Mouse (Mus musculus) hindbrain, embryonic 12.5 days (tissue): ENCODE data around the gene Dnaja3. TPM values are rescaled to one million over a fixed set of nuclear protein-coding genes. Genes with fewer than 3 reads are reported as not detected.

Source experiments
- ATAC-seq: fragments of 200-750 bp; cut with Nextera tagmentation; 2 replicates; pipeline ENCODE4 v1.8.0; 2017; ENCODE audit warnings: moderate TSS enrichment; ENCODE audit not compliant: low FRiP score
- H3K27ac ChIP-seq: fragments of 300-500 bp; sonication (generic); 2 replicates; pipeline ENCODE4 v1.5.1; 2016; ENCODE audit warnings: mild to moderate bottlenecking
- H3K27me3 ChIP-seq: fragments of 300-500 bp; sonication (generic); 2 replicates; pipeline ENCODE4 v1.6.1; 2016; ENCODE audit warnings: mild to moderate bottlenecking
- H3K36me3 ChIP-seq: fragments of 300-500 bp; sonication (generic); 2 replicates; pipeline ENCODE4 v1.6.1; 2016; ENCODE audit warnings: mild to moderate bottlenecking
- H3K4me1 ChIP-seq: fragments of 300-500 bp; sonication (generic); 2 replicates; pipeline ENCODE4 v1.6.1; 2016
- H3K4me2 ChIP-seq: fragments of 300-500 bp; sonication (generic); replicated peaks from 2 replicates; pipeline ENCODE4 v1.6.1; 2016; ENCODE audit warnings: mild to moderate bottlenecking
- H3K4me3 ChIP-seq: fragments of 300-500 bp; sonication (generic); 2 replicates; pipeline ENCODE4 v1.5.1; 2016; ENCODE audit warnings: mild to moderate bottlenecking
- H3K9ac ChIP-seq: fragments of 300-500 bp; sonication (generic); 2 replicates; pipeline ENCODE4 v1.6.1; 2016; ENCODE audit warnings: mild to moderate bottlenecking, moderate library complexity
- H3K9me3 ChIP-seq: fragments of 300-500 bp; sonication (generic); replicated peaks from 2 replicates; pipeline ENCODE4 v1.6.1; 2016; ENCODE audit warnings: mild to moderate bottlenecking
- WGBS: fragments of 180-500 bp; shearing (Covaris S2); methylation state at CpG from one replicate; pipeline ENCODE4 v1.1.7; 2016; 5-methylcytosine and 5-hydroxymethylcytosine counted together
- polyA plus RNA-seq: library from polyadenylated mRNA; unstranded; fragments of >200 nt; fragmentation: Nextera tagmentation; extraction: Ambion mirVana; gene quantifications from 2 replicates; pipeline ENCODE4 v1.2.1, GENCODE M21; 2016

The Dnaja3 gene
- polyA plus RNA-seq, 1 experiment from 2014 or later: 56.2 TPM

- H3K27me3 ChIP-seq: no peaks in the 10 kb centered on the region
- H3K9ac ChIP-seq: no peak overlapping the region
- no peaks in the 10 kb centered on the region for H3K9me3 ChIP-seq
- ATAC-seq: no peak
- peaks cover 45% of the 10 kb centered on the region for H3K4me1 ChIP-seq
- H3K4me2 ChIP-seq: no peak overlapping the region
- H3K36me3 ChIP-seq: peaks cover 41% of the 10 kb centered on the region
- no peak overlapping the region for H3K4me3 ChIP-seq
- no peak overlapping the region for H3K27ac ChIP-seq
- WGBS: 88% methylated on average over 19 of the region's 19 CpGs
These were observed 31.2 kb upstream of the Dnaja3 start for GRCm38 (mm10) chr16:4608532-4609059.

DNA sequence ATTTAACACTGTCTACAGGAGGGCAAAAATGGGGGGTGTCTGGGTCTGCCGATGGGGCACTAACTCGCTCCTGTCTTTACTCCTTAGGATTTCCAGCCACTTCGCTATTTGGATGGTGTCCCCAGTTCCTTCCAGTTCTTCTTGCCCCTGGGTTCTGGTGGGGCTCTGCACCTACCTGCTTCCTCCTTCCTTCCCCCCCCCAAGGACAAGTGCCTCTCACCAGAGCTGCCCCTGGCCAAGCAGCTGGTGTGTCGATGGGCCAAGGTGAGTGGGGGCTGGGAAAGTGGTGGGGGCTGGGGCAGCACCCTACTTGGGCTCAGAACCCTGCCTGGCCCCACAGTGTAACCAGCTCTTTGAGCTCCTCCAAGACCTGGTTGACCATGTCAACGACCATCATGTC is 28.6 kb upstream of the Dnaja3 start:
- H3K9ac ChIP-seq: no peak overlapping the region
- ATAC-seq: no peak
- no peak overlapping the region for H3K4me3 ChIP-seq
- peaks cover 67% of the 10 kb centered on the region for H3K36me3 ChIP-seq
- 88% methylated on average over 5 of the region's 5 CpGs for WGBS
- no peaks in the 10 kb centered on the region for H3K27me3 ChIP-seq
- no peak overlapping the region for H3K4me2 ChIP-seq
- peaks cover 19% of the 10 kb centered on the region for H3K4me1 ChIP-seq
- H3K9me3 ChIP-seq: no peaks in the 10 kb centered on the region
- H3K27ac ChIP-seq: no peak overlapping the region

DNA sequence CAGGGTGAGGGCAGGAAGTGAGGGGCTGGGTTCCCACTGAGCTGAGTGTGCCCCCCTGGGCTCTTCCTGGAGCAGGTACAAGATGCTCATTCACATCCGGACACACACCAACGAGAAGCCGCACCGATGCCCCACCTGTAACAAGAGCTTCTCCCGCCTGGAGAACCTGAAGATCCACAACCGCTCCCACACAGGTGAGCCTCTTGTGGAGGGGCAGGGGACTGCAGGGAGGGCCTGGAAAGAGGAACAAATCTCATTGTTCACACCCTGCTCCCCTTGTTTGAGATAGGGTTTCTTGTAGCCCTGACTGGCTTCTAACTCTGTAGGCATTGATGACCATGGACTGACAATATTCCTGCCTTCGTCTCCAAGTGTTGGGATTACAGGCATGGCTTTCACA is 28.1 kb upstream of the Dnaja3 start:
- 96% methylated on average over 7 of the region's 7 CpGs for WGBS
- Histone ChIP-seq H3K9ac (no peak overlapping the region), H3K9me3 (no peaks in the 10 kb centered on the region), H3K4me3 (no peak overlapping the region), H3K27ac (no peak overlapping the region), H3K4me1 (peaks cover 15% of the 10 kb centered on the region), H3K36me3 (peaks cover 70% of the 10 kb centered on the region), H3K27me3 (no peaks in the 10 kb centered on the region), H3K4me2 (no peak overlapping the region)
- ATAC-seq: no peak

GRCm38 (mm10) chr16:4613736-4614135 is 26.1 kb upstream of the Dnaja3 start:
- Histone ChIP-seq H3K27ac (no peak overlapping the region), H3K4me2 (no peak overlapping the region), H3K27me3 (no peaks in the 10 kb centered on the region), H3K4me3 (no peak overlapping the region), H3K4me1 (no peaks in the 10 kb centered on the region), H3K9me3 (no peaks in the 10 kb centered on the region), H3K9ac (no peak overlapping the region), H3K36me3 (peaks cover 86% of the 10 kb centered on the region)
- no peak for ATAC-seq
- 93% methylated on average over 9 of the region's 9 CpGs for WGBS

GRCm38 (mm10) chr16:4614639-4615038 is 25.1 kb upstream of the Dnaja3 start:
- Histone ChIP-seq H3K36me3 (peaks cover 85% of the 10 kb centered on the region), H3K4me2 (no peak overlapping the region), H3K9me3 (no peaks in the 10 kb centered on the region), H3K27me3 (no peaks in the 10 kb centered on the region), H3K4me1 (no peaks in the 10 kb centered on the region), H3K27ac (no peak overlapping the region), H3K9ac (no peak overlapping the region), H3K4me3 (no peak overlapping the region)
- 92% methylated on average over 3 of the region's 3 CpGs for WGBS
- no peak for ATAC-seq

DNA sequence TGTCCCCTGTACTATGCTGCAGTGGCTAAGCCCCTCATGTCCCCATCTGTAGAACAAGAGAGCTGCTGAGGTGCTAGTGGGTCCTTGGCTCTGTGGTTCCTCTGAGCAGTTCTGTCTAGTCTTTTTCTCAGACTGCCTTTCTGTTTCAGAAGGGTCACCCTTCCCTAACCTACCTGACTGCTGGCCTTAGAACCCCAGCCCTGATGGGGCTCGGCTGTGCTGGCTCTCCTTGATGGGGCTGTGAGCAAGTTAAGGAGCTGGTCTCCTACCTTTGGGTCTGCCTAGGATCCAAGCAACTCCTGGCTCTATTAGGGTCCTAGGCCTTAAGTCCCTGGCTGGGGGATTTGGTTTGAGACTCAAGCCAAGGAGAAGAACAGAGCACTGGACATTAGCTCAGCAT is 24.5 kb upstream of the Dnaja3 start:
- Histone ChIP-seq H3K27ac (no peak overlapping the region), H3K9ac (no peak overlapping the region), H3K4me2 (no peak overlapping the region), H3K9me3 (no peaks in the 10 kb centered on the region), H3K4me3 (no peak overlapping the region), H3K4me1 (no peaks in the 10 kb centered on the region), H3K36me3 (peaks cover 78% of the 10 kb centered on the region), H3K27me3 (no peaks in the 10 kb centered on the region)
- 92% methylated on average over 1 of the region's 1 CpGs for WGBS
- ATAC-seq: no peak

GRCm38 (mm10) chr16:4616829-4617228 is 23.0 kb upstream of the Dnaja3 start:
- H3K36me3 ChIP-seq: peaks cover 65% of the 10 kb centered on the region
- whole genome bisulfite sequencing: 92% methylated on average over 4 of the region's 4 CpGs
- H3K4me1 ChIP-seq: peaks cover 4% of the 10 kb centered on the region; the same call in 1 of the 2 replicates

GRCm38 (mm10) chr16:4624074-4624473 is 15.7 kb upstream of the Dnaja3 start:
- peak overlapping the region; percentile 75 for H3K4me3 ChIP-seq
- H3K36me3 ChIP-seq: peaks cover 11% of the 10 kb centered on the region
- no peak for ATAC-seq
- no peaks in the 10 kb centered on the region for H3K9me3 ChIP-seq
- peaks cover 21% of the 10 kb centered on the region for H3K4me1 ChIP-seq
- no peaks in the 10 kb centered on the region for H3K27me3 ChIP-seq
- 20% methylated on average over 9 of the region's 9 CpGs for WGBS
- peak overlapping the region; percentile 80 for H3K9ac ChIP-seq
- H3K27ac ChIP-seq: peak overlapping the region; percentile 86
- peak overlapping the region; percentile 63 for H3K4me2 ChIP-seq

More at GRCm38 (mm10) chr16:4616829-4617228, 23.0 kb upstream of the Dnaja3 start:
- Histone ChIP-seq H3K9ac (no peak overlapping the region), H3K9me3 (no peaks in the 10 kb centered on the region), H3K4me3 (no peak overlapping the region), H3K27ac (no peak overlapping the region), H3K4me2 (no peak overlapping the region), H3K27me3 (no peaks in the 10 kb centered on the region)
- no peak for ATAC-seq

DNA sequence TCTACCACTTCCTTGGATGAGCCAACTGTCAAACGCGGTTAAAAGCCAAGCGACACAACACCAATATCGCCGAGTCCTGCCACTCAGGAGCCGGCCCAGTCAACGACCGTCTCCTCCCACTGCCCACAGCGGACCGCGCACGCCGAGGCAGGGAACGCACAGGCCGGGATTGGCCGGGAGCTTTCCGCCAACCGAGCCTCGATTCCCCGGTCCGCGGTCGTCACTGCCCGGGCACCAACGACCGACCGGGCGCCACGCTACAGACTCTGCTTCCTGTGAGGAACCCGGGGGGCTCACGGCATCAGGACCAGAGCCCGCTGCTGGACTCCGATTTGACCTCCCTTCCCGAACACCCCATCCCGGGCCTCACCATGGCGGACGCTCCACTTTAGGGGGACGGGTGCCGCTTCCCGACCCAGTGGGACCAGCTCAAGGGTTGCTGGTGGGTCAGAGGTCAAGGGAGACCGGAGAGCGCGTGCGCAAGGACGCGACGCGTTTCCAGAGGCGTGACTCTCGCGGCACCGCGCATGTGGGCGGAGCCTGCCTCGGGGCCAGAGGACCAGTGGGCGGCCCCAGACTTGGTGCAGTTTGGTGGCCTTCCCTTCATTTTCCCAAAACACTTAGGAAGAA is 15.2 kb upstream of the Dnaja3 start, which contains the start of gene Pam16:
Gene Pam16 (minus strand): TSS at position 508 of the 630 bp plus-strand sequence.
- WGBS: under 1% methylated on average over 56 of the region's 56 CpGs

GRCm38 (mm10) chr16:4627105-4627504 is 12.7 kb upstream of the Dnaja3 start:
- no peak for ATAC-seq
- H3K9ac ChIP-seq: no peak overlapping the region
- H3K4me3 ChIP-seq: no peak overlapping the region
- 91% methylated on average over 6 of the region's 6 CpGs for WGBS
- H3K27ac ChIP-seq: no peak overlapping the region
- no peaks in the 10 kb centered on the region for H3K9me3 ChIP-seq
- H3K4me1 ChIP-seq: peaks cover 15% of the 10 kb centered on the region
- no peaks in the 10 kb centered on the region for H3K27me3 ChIP-seq
- H3K36me3 ChIP-seq: peaks cover 14% of the 10 kb centered on the region
- H3K4me2 ChIP-seq: no peak overlapping the region

More for the DNA sequence above, 15.2 kb upstream of the Dnaja3 start, which contains the start of gene Pam16:
- peak within 1 kb of the TSS; percentile 86 for H3K27ac ChIP-seq
- peak within 1 kb of the TSS; percentile 80 for H3K9ac ChIP-seq
- peaks cover 21% of the 10 kb centered on the region for H3K4me1 ChIP-seq
- H3K9me3 ChIP-seq: no peaks in the 10 kb centered on the region
- H3K36me3 ChIP-seq: peaks cover 11% of the 10 kb centered on the region
- peak within 1 kb of the TSS; percentile 75 for H3K4me3 ChIP-seq
- no peaks in the 10 kb centered on the region for H3K27me3 ChIP-seq
- peak; percentile 88 for ATAC-seq
- H3K4me2 ChIP-seq: peak within 1 kb of the TSS; percentile 63

GRCm38 (mm10) chr16:4628898-4629419 is 10.8 kb upstream of the Dnaja3 start:
- Histone ChIP-seq H3K36me3 (peaks cover 21% of the 10 kb centered on the region), H3K9ac (no peak overlapping the region), H3K27ac (no peak overlapping the region), H3K4me1 (peaks cover 2% of the 10 kb centered on the region), H3K9me3 (no peaks in the 10 kb centered on the region), H3K27me3 (no peaks in the 10 kb centered on the region), H3K4me3 (no peak overlapping the region), H3K4me2 (no peak overlapping the region)
- no peak for ATAC-seq
- WGBS: 92% methylated on average over 9 of the region's 9 CpGs

DNA sequence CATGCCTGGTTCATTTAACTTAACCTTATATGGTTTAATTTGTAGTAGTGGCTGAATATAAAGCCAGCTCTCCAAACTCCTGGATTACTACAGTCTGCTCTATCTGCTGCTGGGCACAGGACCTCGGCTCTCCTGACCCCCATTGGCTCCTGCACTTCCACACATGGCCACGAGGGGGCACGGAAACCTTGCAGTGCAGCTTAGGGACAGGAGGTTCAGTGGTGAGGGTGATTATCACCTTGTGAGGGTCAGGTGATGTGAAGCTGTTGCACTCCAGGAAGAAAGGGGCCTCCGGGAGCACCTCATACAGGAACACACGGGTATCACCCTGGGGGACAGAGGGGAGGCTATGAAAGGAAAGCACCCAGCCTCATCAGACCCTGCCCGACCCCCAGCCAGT is 9.8 kb upstream of the Dnaja3 start:
- Histone ChIP-seq H3K9ac (no peak overlapping the region), H3K4me3 (no peak overlapping the region), H3K27me3 (no peaks in the 10 kb centered on the region), H3K4me1 (no peaks in the 10 kb centered on the region; the same call in 1 of the 2 replicates), H3K27ac (no peak overlapping the region), H3K9me3 (no peaks in the 10 kb centered on the region), H3K36me3 (peaks cover 21% of the 10 kb centered on the region), H3K4me2 (no peak overlapping the region)
- 21% methylated on average over 6 of the region's 6 CpGs for WGBS
- peak; percentile 29; the same call in 1 of the 2 replicates for ATAC-seq

DNA sequence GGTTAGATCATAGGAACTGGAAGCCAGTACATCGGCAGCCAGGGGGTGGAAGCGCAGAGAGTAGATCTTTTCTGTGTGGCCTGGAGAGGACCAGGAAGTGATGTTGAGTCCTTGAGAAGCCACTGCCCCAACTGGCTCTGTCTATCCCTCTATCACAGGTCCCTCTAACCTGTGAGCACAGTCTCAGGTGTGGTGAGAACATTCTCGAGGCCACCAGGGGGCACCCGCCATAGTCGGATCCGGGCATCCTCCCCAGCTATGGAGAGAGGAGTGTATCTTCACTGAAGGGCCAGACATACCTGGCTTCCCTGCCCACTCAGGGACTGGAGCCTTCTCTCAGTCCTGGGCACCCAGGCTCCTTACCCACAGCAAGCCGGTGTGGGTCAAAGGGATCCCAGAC is 7.7 kb upstream of the Dnaja3 start:
- H3K4me1 ChIP-seq: no peaks in the 10 kb centered on the region

More for the DNA sequence above, 7.7 kb upstream of the Dnaja3 start:
- H3K4me3 ChIP-seq: no peak overlapping the region
- peaks cover 14% of the 10 kb centered on the region for H3K36me3 ChIP-seq
- no peak overlapping the region for H3K9ac ChIP-seq
- 41% methylated on average over 7 of the region's 7 CpGs for WGBS
- no peaks in the 10 kb centered on the region for H3K27me3 ChIP-seq
- no peak overlapping the region for H3K27ac ChIP-seq
- H3K4me2 ChIP-seq: no peak overlapping the region
- ATAC-seq: no peak
- H3K9me3 ChIP-seq: no peaks in the 10 kb centered on the region
